Mouse (Mus musculus) MEL (cell line): ENCODE measurements around the gene Hinfp. TPM values are rescaled to one million over a fixed set of nuclear protein-coding genes. Genes with fewer than 3 reads are reported as not detected.

Experiments used
- DNase-seq: peaks from one replicate; pipeline ENCODE4 v3.0.0; 2011; ENCODE audit warnings: low read depth, low spot score
- H3K27ac ChIP-seq: 2 replicates; pipeline ENCODE4 v1.5.1; 2012; ENCODE audit warnings: low read depth, mild to moderate bottlenecking, control low read depth, low read length, moderate library complexity; ENCODE audit not compliant: control insufficient read depth
- H3K27me3 ChIP-seq, 2 experiments: fragments of 150-350 bp in 1 of 2; sonication (generic) in 1 of 2; 2 replicates each; pipeline ENCODE4 v1.6.1; 2012; ENCODE audit warnings: low read length in 2 of 2, mild to moderate bottlenecking in 2 of 2, improper control_type of control experiment in 1 of 2, moderate library complexity in 1 of 2; ENCODE audit not compliant: insufficient read depth in 2 of 2, control insufficient read depth in 1 of 2
- H3K36me3 ChIP-seq, 2 experiments: 2 replicates each; pipeline ENCODE4 v1.6.1; 2012 to 2014; ENCODE audit warnings: low read length in 2 of 2, improper control_type of control experiment in 1 of 2, inconsistent platforms in 1 of 2, mild to moderate bottlenecking in 1 of 2; ENCODE audit not compliant: insufficient read depth in 2 of 2, control insufficient read depth in 1 of 2
- H3K4me1 ChIP-seq, 2 experiments: fragments of 150-350 bp in 1 of 2; sonication (generic) in 1 of 2; 2 replicates each; pipeline ENCODE4 v1.6.1; 2012; ENCODE audit warnings: low read length in 2 of 2, improper control_type of control experiment in 1 of 2, mild to moderate bottlenecking in 1 of 2; ENCODE audit not compliant: insufficient read depth in 2 of 2, control insufficient read depth in 1 of 2
- H3K4me3 ChIP-seq, 2 experiments: fragments of 150-350 bp in 1 of 2; sonication (generic) in 1 of 2; 2 replicates each; pipeline ENCODE4 v1.5.1; 2012; ENCODE audit warnings: low read depth in 2 of 2, low read length in 2 of 2, mild to moderate bottlenecking in 2 of 2, moderate library complexity in 2 of 2, control low read depth in 1 of 2, improper control_type of control experiment in 1 of 2; ENCODE audit not compliant: control insufficient read depth in 1 of 2, insufficient read depth in 1 of 2
- H3K79me2 ChIP-seq: 2 replicates; pipeline ENCODE4 v1.6.1; 2012; ENCODE audit warnings: mild to moderate bottlenecking, low read length, moderate library complexity; ENCODE audit not compliant: control insufficient read depth, poor library complexity, insufficient read depth
- H3K9ac ChIP-seq: 2 replicates; pipeline ENCODE4 v1.6.1; 2012; ENCODE audit warnings: low read depth, mild to moderate bottlenecking, control low read depth, low read length, moderate library complexity; ENCODE audit not compliant: control insufficient read depth, poor library complexity, severe bottlenecking
- H3K9me3 ChIP-seq: fragments of 150-350 bp; sonication (generic); replicated peaks from 2 replicates; pipeline ENCODE4 v1.6.1; 2012; ENCODE audit warnings: mild to moderate bottlenecking, low read length, improper control_type of control experiment, moderate library complexity; ENCODE audit not compliant: insufficient read depth
- BHLHE40 ChIP-seq: IDR thresholded peaks from 2 replicates; pipeline ENCODE4 v1.6.1; 2012; ENCODE audit warnings: low read depth, mild to moderate bottlenecking, inconsistent platforms, low read length, improper control_type of control experiment, borderline replicate concordance
- CHD1 ChIP-seq: IDR thresholded peaks from 2 replicates; pipeline ENCODE4 v1.6.1; 2012; ENCODE audit warnings: low read depth, mild to moderate bottlenecking, inconsistent platforms, low read length, improper control_type of control experiment
- CHD2 ChIP-seq: IDR thresholded peaks from 2 replicates; pipeline ENCODE4 v1.6.1; 2011; ENCODE audit warnings: low read length, improper control_type of control experiment
- CTCF ChIP-seq, 3 experiments: IDR thresholded peaks in 2 of 3; conservative IDR thresholded peaks in 1 of 3; 2 replicates each; pipeline ENCODE4 v1.5.1; 2011 to 2012; ENCODE audit warnings: low read length in 3 of 3, low read depth in 2 of 3, mild to moderate bottlenecking in 2 of 3, improper control_type of control experiment in 1 of 3, inconsistent platforms in 1 of 3, mixed read lengths in 1 of 3, moderate library complexity in 1 of 3; ENCODE audit not compliant: control insufficient read depth in 1 of 3, insufficient read depth in 1 of 3, poor library complexity in 1 of 3, severe bottlenecking in 1 of 3
- E2F4 ChIP-seq: IDR thresholded peaks from 2 replicates; pipeline ENCODE4 v1.6.1; 2011; ENCODE audit warnings: low read depth, low read length, improper control_type of control experiment, borderline replicate concordance
- ELF1 ChIP-seq: IDR thresholded peaks from 2 replicates; pipeline ENCODE4 v1.6.1; 2014; ENCODE audit warnings: low read depth, mild to moderate bottlenecking, inconsistent platforms, low read length, improper control_type of control experiment, moderate library complexity
- EP300 ChIP-seq, 2 experiments: IDR thresholded peaks; 2 replicates each; pipeline ENCODE4 v1.6.1; 2011; ENCODE audit warnings: improper control_type of control experiment in 2 of 2, low read length in 2 of 2, low read depth in 1 of 2, mild to moderate bottlenecking in 1 of 2
- ETS1 ChIP-seq: IDR thresholded peaks from 2 replicates; pipeline ENCODE4 v1.6.1; 2012; ENCODE audit warnings: low read depth, mild to moderate bottlenecking, inconsistent platforms, low read length, improper control_type of control experiment, moderate library complexity
- GATA1 ChIP-seq: IDR thresholded peaks from 2 replicates; pipeline ENCODE4 v1.6.1; 2011; ENCODE audit warnings: low read depth, low read length, improper control_type of control experiment
- HCFC1 ChIP-seq: IDR thresholded peaks from 2 replicates; pipeline ENCODE4 v1.6.1; 2012; ENCODE audit warnings: low read depth, mild to moderate bottlenecking, inconsistent platforms, low read length, improper control_type of control experiment, moderate library complexity
- KAT2A ChIP-seq: conservative IDR thresholded peaks from 2 replicates; pipeline ENCODE4 v1.6.1; 2012; ENCODE audit warnings: low read depth, low read length, improper control_type of control experiment, inconsistent platforms
- MAFK ChIP-seq: IDR thresholded peaks from 2 replicates; pipeline ENCODE4 v1.6.1; 2011; ENCODE audit warnings: low read depth, mild to moderate bottlenecking, low read length, improper control_type of control experiment, borderline replicate concordance
- MAX ChIP-seq: IDR thresholded peaks from 2 replicates; pipeline ENCODE4 v1.6.1; 2011; ENCODE audit warnings: low read length, improper control_type of control experiment
- MAZ ChIP-seq: IDR thresholded peaks from 2 replicates; pipeline ENCODE4 v1.6.1; 2012; ENCODE audit warnings: low read depth, mild to moderate bottlenecking, inconsistent platforms, low read length, improper control_type of control experiment
- MYC ChIP-seq: IDR thresholded peaks from 2 replicates; pipeline ENCODE4 v1.6.1; 2011; ENCODE audit warnings: low read depth, mild to moderate bottlenecking, low read length, improper control_type of control experiment, moderate library complexity
- NELFE ChIP-seq: IDR thresholded peaks from 2 replicates; pipeline ENCODE4 v1.6.1; 2011; ENCODE audit warnings: low read depth, low read length, improper control_type of control experiment
- POLR2A ChIP-seq, 2 experiments: IDR thresholded peaks; 2 replicates each; pipeline ENCODE4 v1.6.1; 2011 to 2012; ENCODE audit warnings: low read length in 2 of 2, mild to moderate bottlenecking in 2 of 2, control low read depth in 1 of 2, improper control_type of control experiment in 1 of 2, low read depth in 1 of 2, moderate library complexity in 1 of 2; ENCODE audit not compliant: control insufficient read depth in 1 of 2, insufficient read depth in 1 of 2, poor library complexity in 1 of 2
- POLR2AphosphoS2 ChIP-seq: IDR thresholded peaks from 2 replicates; pipeline ENCODE4 v1.6.1; 2011; ENCODE audit warnings: low read length, improper control_type of control experiment
- POLR2AphosphoS5 ChIP-seq: IDR thresholded peaks from 2 replicates; pipeline ENCODE4 v1.6.1; 2012; ENCODE audit warnings: low read depth, borderline replicate concordance, mild to moderate bottlenecking, inconsistent platforms, low read length, moderate library complexity, mixed read lengths
- RCOR1 ChIP-seq: IDR thresholded peaks from 2 replicates; pipeline ENCODE4 v1.6.1; 2012; ENCODE audit warnings: low read depth, mild to moderate bottlenecking, inconsistent platforms, low read length, improper control_type of control experiment
- TAL1 ChIP-seq: IDR thresholded peaks from 2 replicates; pipeline ENCODE4 v1.6.1; 2012; ENCODE audit warnings: mild to moderate bottlenecking, inconsistent platforms, low read length, moderate library complexity, mixed read lengths
- TCF12 ChIP-seq: IDR thresholded peaks from 2 replicates; pipeline ENCODE4 v1.6.1; 2014; ENCODE audit warnings: low read depth, mild to moderate bottlenecking, inconsistent platforms, low read length, improper control_type of control experiment, moderate library complexity
- USF1 ChIP-seq: IDR thresholded peaks from 2 replicates; pipeline ENCODE4 v1.6.1; 2014; ENCODE audit warnings: low read depth, mild to moderate bottlenecking, inconsistent platforms, low read length, improper control_type of control experiment, moderate library complexity
- USF2 ChIP-seq, 2 experiments: IDR thresholded peaks; 2 replicates each; pipeline ENCODE4 v1.6.1; 2011 to 2012; ENCODE audit warnings: improper control_type of control experiment in 2 of 2, low read length in 2 of 2, borderline replicate concordance in 1 of 2, inconsistent platforms in 1 of 2, low read depth in 1 of 2, mild to moderate bottlenecking in 1 of 2; ENCODE audit not compliant: insufficient read depth in 1 of 2
- ZC3H11A ChIP-seq: IDR thresholded peaks from 2 replicates; pipeline ENCODE4 v1.6.1; 2012; ENCODE audit warnings: low read depth, mild to moderate bottlenecking, inconsistent platforms, low read length, improper control_type of control experiment
- ZKSCAN1 ChIP-seq: IDR thresholded peaks from 2 replicates; pipeline ENCODE4 v1.6.1; 2012; ENCODE audit warnings: low read depth, mild to moderate bottlenecking, inconsistent platforms, low read length, improper control_type of control experiment, moderate library complexity
- ZMIZ1 ChIP-seq: IDR thresholded peaks from 2 replicates; pipeline ENCODE4 v1.6.1; 2012; ENCODE audit warnings: low read depth, mild to moderate bottlenecking, inconsistent platforms, low read length, improper control_type of control experiment, moderate library complexity
- ZNF384 ChIP-seq: IDR thresholded peaks from 2 replicates; pipeline ENCODE4 v1.6.1; 2012; ENCODE audit warnings: low read depth, mild to moderate bottlenecking, inconsistent platforms, low read length, improper control_type of control experiment
- polyA plus RNA-seq, 2 experiments: library from polyadenylated mRNA; stranded (reverse) in 1 of 2; unstranded in 1 of 2; fragments of >175 nt in 1 of 2; fragments of >200 nt in 1 of 2; gene quantifications; 2 replicates each; pipeline versions ENCODE4 v1.2.1 to v1.2.4; 2012; ENCODE audit warnings: low replicate concordance in 2 of 2, low read depth in 1 of 2; ENCODE audit not compliant: insufficient read length in 2 of 2, insufficient read depth in 1 of 2, missing spikeins in 1 of 2
- total RNA-seq: library from RNA; depleted of rRNA; stranded (reverse); fragments of 300-350 nt; gene quantifications from 2 replicates; pipeline ENCODE4 v1.2.3, GENCODE M21; 2012

Gene Hinfp
- total and polyA plus RNA-seq, 3 experiments = 16.4 to 31.3 TPM; not detected in 1

GRCm38 (mm10) chr9:44250445-44250844, 55.0 kb downstream of the Hinfp start:
- Histone ChIP-seq H3K36me3 (peaks cover 0 to 7% of the 10 kb centered on the region in 2 experiments; a peak in 2 of 4 replicates), H3K9me3 (no peaks in the 10 kb centered on the region), H3K4me1 (peaks cover 0 to 11% of the 10 kb centered on the region in 2 experiments; a peak in 2 of 4 replicates), H3K79me2 (no peaks in the 10 kb centered on the region), H3K4me3 (no peak overlapping the region), H3K27ac (no peak overlapping the region), H3K9ac (no peak overlapping the region), H3K27me3 (no peaks in the 10 kb centered on the region)
- peak; percentile 67 for DNase-seq
- TF ChIP-seq MAZ (no peak), POLR2AphosphoS2 (no peak), NELFE (no peak), KAT2A (no peak), POLR2AphosphoS5 (no peak), TCF12 (no peak), CHD2 (no peak), TAL1 (peak; percentile 9; the same call in 1 of the 2 replicates), ETS1 (no peak), ELF1 (no peak), ZMIZ1 (no peak), USF2 (IDR thresholded peaks at IDR 0.05; ENCODE audit: borderline replicate concordance in 1 of 2, insufficient read depth in 1 of 2, low read depth in 1 of 2, low read length in 2 of 2) (no peak), E2F4 (no peak), RCOR1 (peak; percentile 69; the same call in 1 of the 2 replicates), HCFC1 (no peak), CHD1 (no peak), CTCF (IDR thresholded peaks at IDR 0.05 in 2 of 3, conservative IDR thresholded peaks at IDR 0.05 in 1 of 3; ENCODE audit: control insufficient read depth in 1 of 3, insufficient read depth in 1 of 3, low read depth in 2 of 3, low read length in 3 of 3, poor library complexity in 1 of 3, severe bottlenecking in 1 of 3) (no peak), USF1 (no peak), MYC (no peak), MAFK (no peak), BHLHE40 (no peak), ZNF384 (no peak), EP300 (IDR thresholded peaks at IDR 0.05; ENCODE audit: low read depth in 1 of 2, low read length in 2 of 2) (peak; percentile 31 to 65; a peak in 3 of 4 replicates), ZKSCAN1 (no peak), POLR2A (IDR thresholded peaks at IDR 0.05; ENCODE audit: control insufficient read depth in 1 of 2, insufficient read depth in 1 of 2, low read depth in 1 of 2, low read length in 2 of 2, poor library complexity in 1 of 2) (no peak), ZC3H11A (no peak), MAX (no peak), GATA1 (peak; percentile 74)
